Mouse (Mus musculus): ENCODE results near the gene Mmp11.

- TF ChIP-seq POLR2A (IDR thresholded peaks at IDR 0.05; ENCODE audit: insufficient read depth, low read depth, low read length), result 0 out of 2 replicates have a peak, but pooled peaks have one; percentile 0
- TF ChIP-seq CTCF (IDR thresholded peaks at IDR 0.05), result no peak
- TF ChIP-seq EP300 (IDR thresholded peaks at IDR 0.05; ENCODE audit: insufficient read depth, low read depth, low read length), result no peak
These were observed 1.8 kb upstream of the Mmp11 start for GRCm38 (mm10) chr10:75937851-75938643.

All from heart, adult 2 months (tissue).